Mouse (Mus musculus) ES-E14 (cell line): Measurements from ENCODE around the gene Samd4. TPM values are rescaled to one million over a fixed set of nuclear protein-coding genes. Genes with fewer than 3 reads are reported as not detected.

Experiments used
- DNase-seq: peaks from one replicate; pipeline ENCODE4 v3.0.0-alpha.2; 2013; ENCODE audit warnings: low read depth, low spot score
- H3K27ac ChIP-seq: 2 replicates; pipeline ENCODE4 v1.5.1; 2012; ENCODE audit warnings: low read depth, mild to moderate bottlenecking, low read length, moderate library complexity, mixed read lengths; ENCODE audit not compliant: poor library complexity, insufficient read depth, severe bottlenecking
- H3K36me3 ChIP-seq: 2 replicates; pipeline ENCODE4 v1.6.1; 2012; ENCODE audit warnings: mild to moderate bottlenecking, low read length, moderate library complexity, mixed read lengths; ENCODE audit not compliant: control insufficient read depth, poor library complexity, insufficient read depth, severe bottlenecking
- H3K4me1 ChIP-seq, 2 experiments: fragments of 150-350 bp in 1 of 2; sonication (generic) in 1 of 2; 2 replicates each; pipeline ENCODE4 v1.6.1; 2012; ENCODE audit warnings: low read length in 2 of 2, mild to moderate bottlenecking in 1 of 2, mixed read lengths in 1 of 2; ENCODE audit not compliant: control insufficient read depth in 2 of 2, insufficient read depth in 2 of 2, poor library complexity in 1 of 2
- H3K4me3 ChIP-seq, 2 experiments: fragments of 150-350 bp in 1 of 2; sonication (generic) in 1 of 2; 2 replicates each; pipeline ENCODE4 v1.5.1; 2012; ENCODE audit warnings: low read length in 2 of 2, low read depth in 1 of 2, mild to moderate bottlenecking in 1 of 2, mixed read lengths in 1 of 2; ENCODE audit not compliant: insufficient read depth in 1 of 2, poor library complexity in 1 of 2, severe bottlenecking in 1 of 2
- H3K9ac ChIP-seq: 2 replicates; pipeline ENCODE4 v1.6.1; 2012; ENCODE audit warnings: low read depth, mild to moderate bottlenecking, low read length, mixed read lengths; ENCODE audit not compliant: poor library complexity, insufficient read depth, severe bottlenecking
- H3K9me3 ChIP-seq: fragments of 150-350 bp; sonication (generic); 2 replicates; pipeline ENCODE4 v1.6.1; 2012; ENCODE audit warnings: low read depth, mild to moderate bottlenecking, low read length; ENCODE audit not compliant: control insufficient read depth, insufficient read depth
- CHD2 ChIP-seq: IDR thresholded peaks from 2 replicates; pipeline ENCODE4 v1.6.1; 2014; ENCODE audit warnings: mild to moderate bottlenecking, low read depth, low read length, inconsistent platforms
- HCFC1 ChIP-seq: IDR thresholded peaks from 2 replicates; pipeline ENCODE4 v1.6.1; 2012; ENCODE audit warnings: low read length, inconsistent platforms, borderline replicate concordance; ENCODE audit not compliant: insufficient read depth
- MAFK ChIP-seq: IDR thresholded peaks from 2 replicates; pipeline ENCODE4 v1.6.1; 2014; ENCODE audit warnings: mild to moderate bottlenecking, low read depth, low read length, inconsistent platforms; ENCODE audit not compliant: insufficient read depth
- ZC3H11A ChIP-seq: IDR thresholded peaks from 2 replicates; pipeline ENCODE4 v1.6.1; 2012; ENCODE audit warnings: low read depth, mild to moderate bottlenecking, inconsistent platforms, low read length, borderline replicate concordance
- ZNF384 ChIP-seq: IDR thresholded peaks from 2 replicates; pipeline ENCODE4 v1.6.1; 2012; ENCODE audit warnings: low read depth, low read length, inconsistent platforms
- in situ Hi-C, 2 experiments: fragments of 600-800 bp; cut with MboI; formaldehyde crosslinking; loops; one replicate each; pipeline ENCODE4 v1.15.1; 2025; ENCODE audit warnings: low sequenced_read_pairs in 2 of 2, inconsistent platforms in 1 of 2; ENCODE audit not compliant: unreplicated experiment in 2 of 2
- total RNA-seq: library from RNA; depleted of rRNA; stranded (reverse); fragments of 300-350 nt; gene quantifications from 2 replicates; pipeline ENCODE4 v1.2.3, GENCODE M21; 2012

The Samd4 gene
- total RNA-seq, 1 experiment: 4.2 TPM

DNA sequence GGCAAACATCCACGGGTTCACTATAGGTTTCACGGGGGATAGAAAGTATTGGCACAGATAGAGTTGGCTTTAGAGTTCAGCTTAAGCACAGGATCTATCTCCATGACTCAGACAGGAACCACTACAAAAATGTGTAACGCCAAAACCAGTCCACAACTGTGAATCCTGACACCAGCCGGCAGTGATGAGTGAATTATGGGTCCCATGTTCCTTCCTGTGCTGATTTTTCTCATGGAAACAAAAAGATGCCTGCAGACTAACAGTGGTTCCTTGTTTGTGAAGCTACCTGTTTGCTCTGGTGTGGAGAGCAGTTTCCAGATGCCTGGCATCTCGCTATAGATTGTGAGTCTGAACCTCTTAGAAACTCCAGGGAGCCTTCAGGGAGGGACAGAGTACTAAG, 184.2 kb downstream of the Samd4 start:
- in situ Hi-C loops: no loop called here
- DNase-seq: no peak
- no peak overlapping the region for H3K4me3 ChIP-seq

DNA sequence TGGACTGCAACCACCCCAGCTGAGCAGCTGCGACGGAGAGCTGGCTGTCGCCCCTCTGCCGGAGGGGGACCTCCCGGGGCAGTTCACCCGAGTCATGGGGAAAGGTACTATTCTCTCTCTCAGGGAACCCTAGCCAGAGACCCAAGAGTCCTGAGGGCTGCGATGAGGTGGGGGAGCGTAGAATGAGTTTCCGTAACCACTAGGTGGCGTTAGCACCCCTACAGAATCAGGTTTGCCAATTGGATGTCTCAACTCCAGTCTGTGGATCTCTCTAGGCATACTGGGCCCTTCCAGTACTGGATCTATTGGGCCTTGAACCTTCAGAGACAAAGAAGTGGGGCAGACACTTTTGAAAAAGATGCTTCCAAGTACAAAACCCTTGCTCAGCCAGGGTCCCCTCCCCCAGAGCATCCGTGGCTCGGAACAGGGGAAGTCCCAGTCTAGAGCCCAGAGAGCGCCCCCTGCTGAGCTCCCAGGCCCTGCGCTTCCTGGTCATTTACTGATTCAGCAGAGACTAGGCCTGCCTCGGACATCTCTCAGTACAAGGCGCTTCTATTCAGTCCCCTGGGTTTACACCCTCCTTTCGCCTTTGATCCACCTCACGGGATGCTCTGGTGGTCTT, 191.5 kb downstream of the Samd4 start:
- H3K4me1 ChIP-seq: no peaks in the 10 kb centered on the region
- in situ Hi-C loops: no loop called here
- 0 out of 2 replicates have a peak, but pooled peaks have one; percentile 39 for TF ChIP-seq MAFK
- TF ChIP-seq CHD2: no peak
- DNase-seq: peak; percentile 69
- peak overlapping the region in 1 of 2 experiments; percentile 45; a peak in 2 of 4 replicates for H3K4me3 ChIP-seq
- no peaks in the 10 kb centered on the region for H3K9me3 ChIP-seq
- no peak overlapping the region for H3K27ac ChIP-seq
- H3K36me3 ChIP-seq: no peaks in the 10 kb centered on the region
- H3K9ac ChIP-seq: no peak overlapping the region; the same call in 1 of the 2 replicates

More for the DNA sequence above, 184.2 kb downstream of the Samd4 start:
- Histone ChIP-seq H3K36me3 (no peaks in the 10 kb centered on the region), H3K27ac (no peak overlapping the region), H3K9me3 (no peaks in the 10 kb centered on the region), H3K4me1 (no peaks in the 10 kb centered on the region), H3K9ac (no peak overlapping the region)
- TF ChIP-seq HCFC1 (no peak), ZC3H11A (no peak), MAFK (no peak), CHD2 (no peak), ZNF384 (no peak)

DNA sequence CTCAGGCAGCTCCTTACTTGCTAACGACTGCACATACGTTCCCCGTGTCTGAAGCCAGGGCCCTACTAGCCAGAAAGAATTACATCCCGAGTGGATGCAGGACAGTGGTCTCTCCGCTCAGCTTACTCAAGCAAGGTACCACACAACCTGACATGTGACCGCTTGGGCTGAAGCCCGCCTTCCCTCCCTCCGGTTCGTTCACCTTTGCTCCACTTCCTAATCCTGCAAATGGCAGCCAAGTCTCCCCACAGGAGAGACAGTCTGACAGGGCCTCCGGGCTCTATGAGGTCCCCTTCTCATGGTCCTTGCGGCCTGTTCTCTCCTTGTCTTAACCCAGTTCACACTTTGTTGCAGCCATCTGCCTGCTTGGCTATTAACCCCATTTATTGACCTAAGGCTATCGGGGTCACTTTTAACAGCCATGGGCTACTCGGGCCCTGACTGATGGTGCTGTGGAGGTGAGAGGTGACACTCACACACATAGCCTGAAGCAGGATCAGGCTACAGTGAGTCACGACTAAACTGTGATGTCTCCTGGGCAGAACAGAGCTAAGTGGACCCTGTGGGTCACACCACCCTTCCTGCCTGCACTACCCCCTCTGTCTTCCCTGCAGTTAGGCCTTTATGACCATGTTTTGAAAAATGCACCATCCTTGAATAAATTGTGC, 192.5 kb downstream of the Samd4 start:
- no peaks in the 10 kb centered on the region for H3K9me3 ChIP-seq
- no peak for DNase-seq
- no peak overlapping the region for H3K4me3 ChIP-seq
- in situ Hi-C loops: no loop called here
- H3K27ac ChIP-seq: no peak overlapping the region; the same call in 1 of the 2 replicates
- H3K9ac ChIP-seq: no peak overlapping the region
- no peaks in the 10 kb centered on the region for H3K4me1 ChIP-seq
- no peaks in the 10 kb centered on the region for H3K36me3 ChIP-seq
- TF ChIP-seq ZNF384: no peak
- TF ChIP-seq HCFC1: no peak
- no peak for TF ChIP-seq CHD2
- TF ChIP-seq MAFK: no peak
- TF ChIP-seq ZC3H11A: no peak

- Histone ChIP-seq H3K27ac (no peak overlapping the region), H3K36me3 (no peaks in the 10 kb centered on the region), H3K9me3 (no peaks in the 10 kb centered on the region), H3K4me3 (no peak overlapping the region), H3K4me1 (no peaks in the 10 kb centered on the region), H3K9ac (no peak overlapping the region)
- TF ChIP-seq HCFC1 (no peak), MAFK (no peak), ZC3H11A (no peak)
- no peak for DNase-seq
- in situ Hi-C loops: no loop called here
Observed at GRCm38 (mm10) chr14:47075856-47076255, 193.2 kb downstream of the Samd4 start.
